Mouse (Mus musculus) liver, embryonic 14.5 days (tissue): ENCODE results near the gene Hspbap1. TPM values are rescaled to one million over a fixed set of nuclear protein-coding genes. Genes with fewer than 3 reads are reported as not detected.

Source experiments
- ATAC-seq: fragments of 200-750 bp; cut with Nextera tagmentation; 2 replicates; pipeline ENCODE4 v1.8.0; 2017; ENCODE audit warnings: moderate number of reproducible peaks, mild to moderate bottlenecking, moderate library complexity; ENCODE audit not compliant: insufficient read depth
- DNase-seq, 3 experiments: peaks; one replicate each; pipeline ENCODE4 v3.0.0-alpha.2; 2012 to 2013; ENCODE audit warnings: low read depth in 3 of 3, low spot score in 3 of 3
- H3K27ac ChIP-seq: fragments of 300-500 bp; sonication (generic); 2 replicates; pipeline ENCODE4 v1.5.1; 2014; ENCODE audit warnings: moderate library complexity, mild to moderate bottlenecking, control low read depth, inconsistent platforms
- H3K27me3 ChIP-seq: fragments of 300-500 bp; sonication (generic); 2 replicates; pipeline ENCODE4 v1.6.1; 2014; ENCODE audit warnings: mild to moderate bottlenecking, low read length, moderate library complexity; ENCODE audit not compliant: control insufficient read depth, insufficient read depth
- H3K36me3 ChIP-seq: fragments of 300-500 bp; sonication (generic); replicated peaks from 2 replicates; pipeline ENCODE4 v1.6.1; 2014; ENCODE audit warnings: low read depth; ENCODE audit not compliant: control insufficient read depth, insufficient read depth
- H3K4me1 ChIP-seq, 2 experiments: fragments of 200-500 bp in 1 of 2; fragments of 300-500 bp in 1 of 2; sonication (generic) in 1 of 2; replicated peaks; 2 replicates each; pipeline ENCODE4 v1.6.1; 2012 to 2014; ENCODE audit warnings: antibody characterized with exemption in 1 of 2, inconsistent platforms in 1 of 2, low read length in 1 of 2; ENCODE audit not compliant: control insufficient read depth in 2 of 2, insufficient read depth in 2 of 2
- H3K4me2 ChIP-seq: fragments of 300-500 bp; sonication (generic); 2 replicates; pipeline ENCODE4 v1.6.1; 2014; ENCODE audit warnings: low read depth, mild to moderate bottlenecking, control low read depth, moderate library complexity
- H3K4me3 ChIP-seq, 2 experiments: fragments of 200-500 bp in 1 of 2; fragments of 300-500 bp in 1 of 2; sonication (generic) in 1 of 2; 2 replicates each; pipeline ENCODE4 v1.5.1; 2012 to 2014; ENCODE audit warnings: low read depth in 2 of 2, low read length in 2 of 2, mild to moderate bottlenecking in 2 of 2, control low read depth in 1 of 2, inconsistent platforms in 1 of 2, moderate library complexity in 1 of 2; ENCODE audit not compliant: insufficient read depth in 1 of 2
- H3K9ac ChIP-seq: fragments of 300-500 bp; sonication (generic); replicated peaks from 2 replicates; pipeline ENCODE4 v1.6.1; 2014; ENCODE audit warnings: mild to moderate bottlenecking, control low read depth, moderate library complexity
- H3K9me3 ChIP-seq: fragments of 300-500 bp; sonication (generic); 2 replicates; pipeline ENCODE4 v1.6.1; 2016; ENCODE audit warnings: low read length, mixed read lengths; ENCODE audit not compliant: control insufficient read depth
- CTCF ChIP-seq: IDR thresholded peaks from 2 replicates; pipeline ENCODE4 v1.5.1; 2016; ENCODE audit warnings: antibody characterized with exemption, low read depth, control low read depth
- EP300 ChIP-seq: IDR thresholded peaks from 2 replicates; pipeline ENCODE4 v1.6.1; 2016; ENCODE audit warnings: antibody characterized with exemption, low read depth
- WGBS: fragments of 180-500 bp; shearing (Covaris S2); extraction: QIAGEN DNeasy Blood & Tissue Kit; methylation state at CpG from one replicate; pipeline ENCODE4 v1.1.7; 2014; ENCODE audit not compliant: insufficient replicate concordance; 5-methylcytosine and 5-hydroxymethylcytosine counted together
- polyA plus RNA-seq, 2 experiments: library from polyadenylated mRNA; depleted of rRNA in 1 of 2; stranded (reverse) in 1 of 2; unstranded in 1 of 2; fragments of >200 nt; fragmentation: Nextera tagmentation in 1 of 2; extraction: Ambion mirVana in 1 of 2; gene quantifications; 2 replicates each; pipeline versions ENCODE4 v1.2.1 to v1.2.3; 2012 to 2014

Hspbap1 gene
- polyA plus RNA-seq, 2 experiments: 12.8 to 15.3 TPM

- Histone ChIP-seq H3K9ac (no peak overlapping the region), H3K9me3 (no peaks in the 10 kb centered on the region), H3K4me1 (no peaks in the 10 kb centered on the region), H3K4me2 (no peak overlapping the region), H3K27me3 (no peaks in the 10 kb centered on the region), H3K36me3 (peaks cover 4% of the 10 kb centered on the region; the same call in 1 of the 2 replicates), H3K4me3 (no peak overlapping the region), H3K27ac (no peak overlapping the region)
- peak; percentile 98 for TF ChIP-seq CTCF
- TF ChIP-seq EP300: no peak
- ATAC-seq (peak; percentile 68; the same call in 1 of the 2 replicates), DNase-seq (peak; percentile 38 to 47 (median 47))
- 12% methylated on average over 6 of the region's 6 CpGs for WGBS
Measured at GRCm38 (mm10) chr16:35734038-35734437, 36.1 kb upstream of the Hspbap1 start.

- H3K9ac ChIP-seq: no peak overlapping the region
- H3K27ac ChIP-seq: no peak overlapping the region
- ATAC-seq: no peak
Measured at GRCm38 (mm10) chr16:35738096-35738767, 31.9 kb upstream of the Hspbap1 start.

GRCm38 (mm10) chr16:35739548-35739947 lies 30.6 kb upstream of the Hspbap1 start:
- Histone ChIP-seq H3K27ac (no peak overlapping the region), H3K4me3 (no peak overlapping the region), H3K27me3 (no peaks in the 10 kb centered on the region), H3K36me3 (peaks cover 4% of the 10 kb centered on the region; the same call in 1 of the 2 replicates), H3K9me3 (no peaks in the 10 kb centered on the region), H3K9ac (no peak overlapping the region), H3K4me2 (no peak overlapping the region), H3K4me1 (no peaks in the 10 kb centered on the region)
- WGBS: 9% methylated on average over 1 of the region's 1 CpGs
- DNase-seq (no peak), ATAC-seq (no peak)
- TF ChIP-seq EP300: no peak
- TF ChIP-seq CTCF: no peak

More at GRCm38 (mm10) chr16:35738096-35738767, 31.9 kb upstream of the Hspbap1 start:
- WGBS: 86% methylated on average over 7 of the region's 7 CpGs
- Histone ChIP-seq H3K36me3 (peaks cover 4% of the 10 kb centered on the region; the same call in 1 of the 2 replicates), H3K27me3 (no peaks in the 10 kb centered on the region), H3K4me2 (no peak overlapping the region), H3K9me3 (no peaks in the 10 kb centered on the region), H3K4me3 (no peak overlapping the region), H3K4me1 (no peaks in the 10 kb centered on the region)
- DNase-seq: no peak
- no peak for TF ChIP-seq EP300
- TF ChIP-seq CTCF: no peak

DNA sequence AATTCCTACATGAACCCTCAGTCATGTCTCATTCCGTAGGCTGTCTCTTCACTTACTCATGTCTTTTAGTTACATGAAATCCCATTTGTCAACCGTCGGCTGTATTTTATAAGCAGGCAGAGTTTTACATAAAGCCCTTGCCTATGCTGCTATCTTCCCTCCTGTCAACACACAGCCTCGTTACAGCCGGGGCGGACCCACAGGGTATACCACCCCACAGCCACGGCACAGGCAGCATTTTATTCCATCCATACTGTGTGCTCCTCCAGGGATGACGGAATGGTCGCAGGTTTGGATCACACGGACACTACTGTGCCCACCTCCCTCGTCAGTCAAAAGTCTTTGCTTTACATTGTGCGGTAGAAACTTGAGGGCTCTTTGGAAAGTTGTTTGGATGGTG lies 29.8 kb upstream of the Hspbap1 start:
- H3K4me2 ChIP-seq: no peak overlapping the region
- no peaks in the 10 kb centered on the region for H3K27me3 ChIP-seq
- no peaks in the 10 kb centered on the region for H3K9me3 ChIP-seq
- 81% methylated on average over 12 of the region's 12 CpGs for WGBS
- H3K36me3 ChIP-seq: 0 out of 2 replicates have a peak, but pooled peaks cover under 1% of the 10 kb centered on the region
- ATAC-seq (no peak), DNase-seq (no peak)
- no peak overlapping the region for H3K27ac ChIP-seq
- H3K4me3 ChIP-seq: no peak overlapping the region
- no peak for TF ChIP-seq CTCF
- TF ChIP-seq EP300: no peak
- H3K9ac ChIP-seq: no peak overlapping the region
- H3K4me1 ChIP-seq: no peaks in the 10 kb centered on the region

- 76% methylated on average over 6 of the region's 6 CpGs for WGBS
- TF ChIP-seq CTCF (no peak), EP300 (no peak)
- H3K27me3 ChIP-seq: no peaks in the 10 kb centered on the region
Measured at GRCm38 (mm10) chr16:35740943-35741342, 29.2 kb upstream of the Hspbap1 start.

More at GRCm38 (mm10) chr16:35740943-35741342, 29.2 kb upstream of the Hspbap1 start:
- Histone ChIP-seq H3K36me3 (no peaks in the 10 kb centered on the region), H3K4me2 (no peak overlapping the region), H3K9ac (no peak overlapping the region), H3K4me3 (no peak overlapping the region), H3K9me3 (no peaks in the 10 kb centered on the region), H3K27ac (no peak overlapping the region), H3K4me1 (no peaks in the 10 kb centered on the region)
- DNase-seq (no peak), ATAC-seq (no peak)
